Mouse (Mus musculus): ENCODE measurements around the gene Mrpl51. TPM values are rescaled to one million over a fixed set of nuclear protein-coding genes. Genes with fewer than 3 reads are reported as not detected.
A peak's percentile ranks its signal among the peaks of the same experiment; 100 is the strongest.

The Mrpl51 gene
- polyA plus RNA-seq, 1 experiment from 2014 or later = 232 TPM

- WGBS = 55% methylated on average over 18 of the region's 18 CpGs
These were observed 43.2 kb upstream of the Mrpl51 start for GRCm38 (mm10) chr6:125148251-125148925.

GRCm38 (mm10) chr6:125148926-125149568 lies 42.6 kb upstream of the Mrpl51 start:
- no peak overlapping the region; the same call in 1 of the 2 replicates for H3K27ac ChIP-seq (ENCODE audit: low read length)
- H3K4me1 ChIP-seq (ENCODE audit: control insufficient read depth, insufficient read depth, low read length) = peaks cover 18% of the 10 kb centered on the region
- no peak overlapping the region for H3K4me2 ChIP-seq (ENCODE audit: low read depth, low read length)
- ATAC-seq (ENCODE audit: insufficient read depth, low FRiP score) = no peak
- H3K36me3 ChIP-seq (ENCODE audit: control insufficient read depth, insufficient read depth, low read length) = 0 out of 2 replicates have a peak, but pooled peaks cover 3% of the 10 kb centered on the region
- peak overlapping the region; percentile 43 for H3K9ac ChIP-seq (ENCODE audit: low read length)
- no peak overlapping the region for H3K4me3 ChIP-seq (replicated peaks; ENCODE audit: low read length)
- 73% methylated on average over 16 of the region's 16 CpGs for WGBS
- no peaks in the 10 kb centered on the region for H3K27me3 ChIP-seq (ENCODE audit: control insufficient read depth, insufficient read depth, low read length)
- no peaks in the 10 kb centered on the region for H3K9me3 ChIP-seq (replicated peaks; ENCODE audit: control insufficient read depth, low read length)

More at GRCm38 (mm10) chr6:125148251-125148925, 43.2 kb upstream of the Mrpl51 start:
- peak overlapping the region; percentile 43; the same call in 1 of the 2 replicates for H3K9ac ChIP-seq (ENCODE audit: low read length)
- H3K27ac ChIP-seq (ENCODE audit: low read length) = peak overlapping the region; percentile 28; the same call in 1 of the 2 replicates
- peaks cover 18% of the 10 kb centered on the region for H3K4me1 ChIP-seq (ENCODE audit: control insufficient read depth, insufficient read depth, low read length)
- no peaks in the 10 kb centered on the region for H3K9me3 ChIP-seq (replicated peaks; ENCODE audit: control insufficient read depth, low read length)
- H3K27me3 ChIP-seq (ENCODE audit: control insufficient read depth, insufficient read depth, low read length) = no peaks in the 10 kb centered on the region
- 0 out of 2 replicates have a peak, but pooled peaks cover 3% of the 10 kb centered on the region for H3K36me3 ChIP-seq (ENCODE audit: control insufficient read depth, insufficient read depth, low read length)
- H3K4me2 ChIP-seq (ENCODE audit: low read depth, low read length) = no peak overlapping the region
- ATAC-seq (ENCODE audit: insufficient read depth, low FRiP score) = no peak
- H3K4me3 ChIP-seq (replicated peaks; ENCODE audit: low read length) = no peak overlapping the region

DNA sequence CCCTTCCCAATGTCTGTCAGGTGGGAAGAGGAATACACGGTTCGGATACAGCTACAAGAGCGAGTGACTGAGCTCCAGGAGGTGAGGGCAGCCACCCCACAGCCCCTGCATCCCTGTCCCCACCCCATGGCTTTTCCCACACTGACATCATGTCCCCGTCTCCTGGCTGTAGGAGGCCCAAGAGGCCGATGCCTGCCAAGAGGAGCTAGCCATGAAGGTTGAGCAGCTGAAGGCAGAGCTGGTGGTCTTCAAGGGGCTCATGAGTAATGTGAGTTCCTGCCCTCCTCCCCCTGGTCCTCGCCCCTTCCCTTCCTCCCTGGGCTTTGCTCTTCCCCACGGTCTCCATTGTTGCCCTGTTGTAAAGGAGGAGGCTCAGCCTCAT lies 42.0 kb upstream of the Mrpl51 start:
- H3K4me2 ChIP-seq (ENCODE audit: low read depth, low read length) = no peak overlapping the region
- ATAC-seq (ENCODE audit: insufficient read depth, low FRiP score) = no peak
- no peak overlapping the region for H3K4me3 ChIP-seq (replicated peaks; ENCODE audit: low read length)
- H3K27me3 ChIP-seq (ENCODE audit: control insufficient read depth, insufficient read depth, low read length) = no peaks in the 10 kb centered on the region
- 0 out of 2 replicates have a peak, but pooled peaks cover 3% of the 10 kb centered on the region for H3K36me3 ChIP-seq (ENCODE audit: control insufficient read depth, insufficient read depth, low read length)
- no peak overlapping the region; the same call in 1 of the 2 replicates for H3K27ac ChIP-seq (ENCODE audit: low read length)
- no peak overlapping the region for H3K9ac ChIP-seq (ENCODE audit: low read length)
- H3K4me1 ChIP-seq (ENCODE audit: control insufficient read depth, insufficient read depth, low read length) = peaks cover 18% of the 10 kb centered on the region
- WGBS = 78% methylated on average over 7 of the region's 7 CpGs
- H3K9me3 ChIP-seq (replicated peaks; ENCODE audit: control insufficient read depth, low read length) = no peaks in the 10 kb centered on the region

DNA sequence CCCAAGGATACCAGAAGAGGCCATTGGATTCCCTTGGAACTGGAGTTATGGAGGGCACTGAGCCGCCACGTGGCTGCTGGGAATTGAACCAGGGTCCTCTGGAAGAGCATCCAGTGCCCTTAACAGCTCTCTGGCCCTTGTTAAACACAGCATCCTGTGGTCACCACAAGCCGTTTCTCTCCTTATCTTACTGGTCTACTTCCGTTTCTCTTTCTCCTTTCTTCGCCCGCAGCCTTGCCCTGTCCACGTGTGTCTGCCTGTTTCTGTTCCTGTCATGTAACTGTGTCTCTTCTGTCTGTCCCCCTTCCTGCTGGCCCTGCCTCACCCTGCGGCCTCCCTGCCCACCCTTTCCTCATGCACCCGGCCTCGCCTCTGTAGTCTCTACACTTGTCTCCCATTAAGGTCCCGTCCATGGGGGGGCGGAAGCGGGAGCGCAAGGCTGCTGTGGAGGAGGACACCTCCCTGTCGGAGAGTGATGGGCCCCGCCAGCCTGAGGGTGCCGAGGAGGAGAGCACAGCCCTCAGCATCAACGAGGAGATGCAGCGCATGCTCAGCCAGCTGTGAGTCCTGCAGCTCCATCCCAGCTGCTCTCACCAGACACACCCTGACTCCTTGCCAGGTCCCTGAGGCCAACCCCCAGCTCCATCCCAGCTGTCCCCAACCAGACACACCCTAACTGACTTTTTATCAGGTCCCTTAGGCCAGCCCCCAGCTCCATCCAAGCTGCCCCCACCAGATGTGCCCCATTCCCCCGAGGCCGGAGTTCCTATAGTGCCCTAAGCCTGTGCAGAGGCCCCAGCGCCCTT lies 39.2 kb upstream of the Mrpl51 start:
- Histone ChIP-seq H3K4me2 (ENCODE audit: low read depth, low read length) (no peak overlapping the region), H3K27ac (ENCODE audit: low read length) (no peak overlapping the region), H3K9me3 (replicated peaks; ENCODE audit: control insufficient read depth, low read length) (no peaks in the 10 kb centered on the region), H3K36me3 (ENCODE audit: control insufficient read depth, insufficient read depth, low read length) (0 out of 2 replicates have a peak, but pooled peaks cover 3% of the 10 kb centered on the region), H3K4me3 (replicated peaks; ENCODE audit: low read length) (no peak overlapping the region), H3K4me1 (ENCODE audit: control insufficient read depth, insufficient read depth, low read length) (peaks cover 4% of the 10 kb centered on the region), H3K9ac (ENCODE audit: low read length) (no peak overlapping the region), H3K27me3 (ENCODE audit: control insufficient read depth, insufficient read depth, low read length) (no peaks in the 10 kb centered on the region)
- ATAC-seq (ENCODE audit: insufficient read depth, low FRiP score) = peak; percentile 30; the same call in 1 of the 2 replicates
- WGBS = 75% methylated on average over 22 of the region's 22 CpGs

DNA sequence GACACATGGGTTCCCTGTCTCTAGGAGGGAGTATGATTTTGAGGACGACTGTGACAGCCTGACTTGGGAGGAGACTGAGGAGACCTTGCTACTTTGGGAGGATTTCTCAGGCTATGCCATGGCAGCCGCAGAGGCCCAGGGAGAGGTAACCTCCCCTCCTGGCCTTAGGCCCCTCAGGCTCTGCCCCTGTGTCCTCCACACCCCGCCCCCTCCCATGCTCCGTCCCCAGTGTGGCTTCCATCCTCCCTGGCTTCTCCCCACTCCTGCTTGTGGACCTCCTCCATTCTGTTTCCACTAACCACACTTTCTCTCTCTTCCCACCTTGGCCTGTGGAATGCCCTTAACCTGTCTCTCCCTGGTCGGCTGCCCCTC lies 38.6 kb upstream of the Mrpl51 start:
- Histone ChIP-seq H3K9me3 (replicated peaks; ENCODE audit: control insufficient read depth, low read length) (no peaks in the 10 kb centered on the region), H3K27me3 (ENCODE audit: control insufficient read depth, insufficient read depth, low read length) (no peaks in the 10 kb centered on the region), H3K27ac (ENCODE audit: low read length) (no peak overlapping the region), H3K9ac (ENCODE audit: low read length) (no peak overlapping the region), H3K36me3 (ENCODE audit: control insufficient read depth, insufficient read depth, low read length) (0 out of 2 replicates have a peak, but pooled peaks cover 3% of the 10 kb centered on the region), H3K4me3 (replicated peaks; ENCODE audit: low read length) (no peak overlapping the region), H3K4me1 (ENCODE audit: control insufficient read depth, insufficient read depth, low read length) (0 out of 2 replicates have a peak, but pooled peaks cover 2% of the 10 kb centered on the region), H3K4me2 (ENCODE audit: low read depth, low read length) (no peak overlapping the region)
- ATAC-seq (ENCODE audit: insufficient read depth, low FRiP score) = no peak
- 75% methylated on average over 5 of the region's 5 CpGs for WGBS

DNA sequence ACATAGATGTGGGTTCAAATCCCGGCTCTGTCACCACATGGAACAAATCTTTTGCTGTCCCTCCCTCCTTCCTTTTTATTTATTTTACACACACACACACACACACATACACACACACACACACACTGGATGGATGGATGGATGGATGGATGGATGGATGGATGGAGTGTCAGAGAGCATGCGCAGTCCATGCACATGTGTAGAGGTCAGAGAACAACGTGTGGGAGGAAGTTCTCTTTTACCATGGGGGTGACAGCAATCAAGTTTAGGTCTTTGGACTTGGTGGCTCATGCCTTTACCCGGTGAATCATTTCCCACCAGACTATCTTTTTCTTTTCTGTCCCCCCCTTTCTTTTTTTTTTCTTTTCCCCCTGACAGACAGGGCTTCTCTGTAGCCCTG lies 37.9 kb upstream of the Mrpl51 start:
- Histone ChIP-seq H3K9me3 (replicated peaks; ENCODE audit: control insufficient read depth, low read length) (no peaks in the 10 kb centered on the region), H3K4me2 (ENCODE audit: low read depth, low read length) (no peak overlapping the region), H3K9ac (ENCODE audit: low read length) (no peak overlapping the region), H3K27me3 (ENCODE audit: control insufficient read depth, insufficient read depth, low read length) (no peaks in the 10 kb centered on the region), H3K36me3 (ENCODE audit: control insufficient read depth, insufficient read depth, low read length) (0 out of 2 replicates have a peak, but pooled peaks cover 7% of the 10 kb centered on the region), H3K4me1 (ENCODE audit: control insufficient read depth, insufficient read depth, low read length) (0 out of 2 replicates have a peak, but pooled peaks cover 2% of the 10 kb centered on the region), H3K4me3 (replicated peaks; ENCODE audit: low read length) (no peak overlapping the region), H3K27ac (ENCODE audit: low read length) (no peak overlapping the region)
- no peak for ATAC-seq (ENCODE audit: insufficient read depth, low FRiP score)
- 90% methylated on average over 4 of the region's 4 CpGs for WGBS

- H3K27me3 ChIP-seq (ENCODE audit: control insufficient read depth, insufficient read depth, low read length) = no peaks in the 10 kb centered on the region
- no peaks in the 10 kb centered on the region for H3K9me3 ChIP-seq (replicated peaks; ENCODE audit: control insufficient read depth, low read length)
- no peak overlapping the region for H3K27ac ChIP-seq (ENCODE audit: low read length)
- H3K4me2 ChIP-seq (ENCODE audit: low read depth, low read length) = no peak overlapping the region
- H3K4me1 ChIP-seq (ENCODE audit: control insufficient read depth, insufficient read depth, low read length) = 0 out of 2 replicates have a peak, but pooled peaks cover 2% of the 10 kb centered on the region
- H3K9ac ChIP-seq (ENCODE audit: low read length) = no peak overlapping the region
- H3K4me3 ChIP-seq (replicated peaks; ENCODE audit: low read length) = no peak overlapping the region
- no peak for ATAC-seq (ENCODE audit: insufficient read depth, low FRiP score)
- H3K36me3 ChIP-seq (ENCODE audit: control insufficient read depth, insufficient read depth, low read length) = 0 out of 2 replicates have a peak, but pooled peaks cover 8% of the 10 kb centered on the region
These were observed 37.1 kb upstream of the Mrpl51 start for GRCm38 (mm10) chr6:125154550-125154949.

- Histone ChIP-seq H3K27me3 (ENCODE audit: control insufficient read depth, insufficient read depth, low read length) (no peaks in the 10 kb centered on the region), H3K4me2 (ENCODE audit: low read depth, low read length) (no peak overlapping the region), H3K36me3 (ENCODE audit: control insufficient read depth, insufficient read depth, low read length) (0 out of 2 replicates have a peak, but pooled peaks cover 8% of the 10 kb centered on the region), H3K4me1 (ENCODE audit: control insufficient read depth, insufficient read depth, low read length) (no peaks in the 10 kb centered on the region), H3K9me3 (replicated peaks; ENCODE audit: control insufficient read depth, low read length) (no peaks in the 10 kb centered on the region), H3K9ac (ENCODE audit: low read length) (no peak overlapping the region), H3K27ac (ENCODE audit: low read length) (no peak overlapping the region), H3K4me3 (replicated peaks; ENCODE audit: low read length) (no peak overlapping the region)
- WGBS = 79% methylated on average over 8 of the region's 8 CpGs
- ATAC-seq (ENCODE audit: insufficient read depth, low FRiP score) = no peak
These were observed 36.3 kb upstream of the Mrpl51 start for GRCm38 (mm10) chr6:125155262-125155661.
